Mouse (Mus musculus): ENCODE data around the gene Usp53.
"Not testable (repeated sequence)": the region's sequence is repeated elsewhere in the genome, so short reads cannot be mapped to it uniquely, and the experiment has no call there.

The Usp53 gene

GRCm38 (mm10) chr3:122943387-122943890 is 40.9 kb downstream of the Usp53 start:
- no peak for DNase-seq

GRCm38 (mm10) chr3:122939215-122939614 is 45.1 kb downstream of the Usp53 start:
- peak; percentile 81 for DNase-seq

GRCm38 (mm10) chr3:122937176-122937575 is 47.1 kb downstream of the Usp53 start:
- not testable (repeated sequence) for DNase-seq

- no peak for DNase-seq
Observed at GRCm38 (mm10) chr3:122932466-122932865, 51.8 kb downstream of the Usp53 start.

- no peak for DNase-seq
Observed at GRCm38 (mm10) chr3:122929723-122930122, 54.6 kb downstream of the Usp53 start.

- peak; percentile 97 for DNase-seq
Observed at GRCm38 (mm10) chr3:122924009-122924914, 60.0 kb downstream of the Usp53 start, which contains the start of gene 1810037I17Rik. Gene 1810037I17Rik (plus strand): TSS chr3:122924203.

GRCm38 (mm10) chr3:122923147-122923546 is 61.2 kb downstream of the Usp53 start:
- no peak for DNase-seq

- DNase-seq, result no peak
Observed at GRCm38 (mm10) chr3:122921676-122922527, 62.4 kb downstream of the Usp53 start.

GRCm38 (mm10) chr3:122920572-122921435 is 63.5 kb downstream of the Usp53 start:
- DNase-seq, result no peak

- DNase-seq, result no peak
Observed at GRCm38 (mm10) chr3:122919260-122919659, 65.0 kb downstream of the Usp53 start, which contains the start of gene Gm10959. Gene Gm10959 (minus strand): TSS chr3:122919360.

- no peak for DNase-seq
Observed at GRCm38 (mm10) chr3:122918672-122919071, 65.6 kb downstream of the Usp53 start.

- no peak for DNase-seq
Observed at GRCm38 (mm10) chr3:122916191-122916680, 68.1 kb downstream of the Usp53 start.

- no peak for DNase-seq
Observed at GRCm38 (mm10) chr3:122915493-122915892, 68.8 kb downstream of the Usp53 start.

GRCm38 (mm10) chr3:122907841-122908240 is 76.5 kb downstream of the Usp53 start:
- no peak for DNase-seq

- peak; percentile 66 for DNase-seq
Observed at GRCm38 (mm10) chr3:122903746-122904433, 80.4 kb downstream of the Usp53 start.

GRCm38 (mm10) chr3:122898254-122898653 is 86.1 kb downstream of the Usp53 start:
- no peak for DNase-seq

- no peak for DNase-seq
Observed at GRCm38 (mm10) chr3:122895189-122895731, 89.0 kb downstream of the Usp53 start.

GRCm38 (mm10) chr3:122894772-122895171 is 89.5 kb downstream of the Usp53 start, which contains the start of gene Fabp2:
Gene Fabp2 (plus strand): TSS chr3:122895072.
- no peak for DNase-seq

- peak; percentile 45 for DNase-seq
Observed at GRCm38 (mm10) chr3:122888371-122888819, 95.9 kb downstream of the Usp53 start.

- DNase-seq, result no peak
Observed at GRCm38 (mm10) chr3:122887505-122888301, 96.6 kb downstream of the Usp53 start.
